Mouse (Mus musculus) spleen, embryonic (tissue): Measurements from ENCODE around the gene Gsg1.

Experiments
- CTCF ChIA-PET: fragments of 350-600 bp; sonication (Branson Sonifier 250); formaldehyde crosslinking; loops from one replicate; lab custom pipeline; 2022; lab: Charles Lee

Gene Gsg1

GRCm38 (mm10) chr6:135254153-135254552 is at the start of gene Gsg1:
Gene Gsg1 (minus strand): TSS chr6:135254351.
- CTCF ChIA-PET = interaction anchor here (0.6 kb wide), 1 partner anchor 88 kb away, joined by 4 read pairs; no protein-coding TSS in a partner anchor

- CTCF ChIA-PET = interaction anchor here (0.5 kb wide), 1 partner anchor 12 kb away, joined by 5 read pairs; no protein-coding TSS in a partner anchor
These were observed 48.4 kb upstream of the Gsg1 start for GRCm38 (mm10) chr6:135302421-135303125.

GRCm38 (mm10) chr6:135300469-135300868 is 46.3 kb upstream of the Gsg1 start:
- CTCF ChIA-PET = no interaction called here

DNA sequence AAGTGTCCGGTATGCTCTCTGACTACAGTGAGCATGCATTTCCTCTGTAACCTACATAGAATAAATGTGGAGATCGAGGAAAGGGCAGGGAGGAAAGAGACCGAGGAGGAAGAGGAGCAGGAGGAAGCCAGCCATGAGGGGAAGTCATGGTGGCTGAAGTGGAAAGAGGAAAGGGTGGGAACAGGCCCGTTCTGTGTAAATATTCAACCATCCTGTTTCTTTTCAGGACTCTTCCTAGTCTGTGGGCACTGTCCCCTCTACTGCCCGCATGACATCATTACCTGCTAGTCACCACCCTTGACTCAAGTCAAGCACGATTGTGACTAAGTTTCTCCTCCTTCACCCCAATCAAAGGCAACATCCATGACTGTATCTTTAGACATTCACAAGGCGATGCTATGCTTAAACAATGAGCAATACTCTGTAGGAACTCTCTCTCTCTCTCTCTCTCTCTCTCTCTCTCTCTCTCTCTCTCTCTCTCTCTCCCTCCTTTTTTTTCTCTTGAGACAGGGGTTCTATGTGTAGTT is 44.9 kb upstream of the Gsg1 start:
- CTCF ChIA-PET = no interaction called here

GRCm38 (mm10) chr6:135297570-135297969 is 43.4 kb upstream of the Gsg1 start:
- CTCF ChIA-PET = no interaction called here

DNA sequence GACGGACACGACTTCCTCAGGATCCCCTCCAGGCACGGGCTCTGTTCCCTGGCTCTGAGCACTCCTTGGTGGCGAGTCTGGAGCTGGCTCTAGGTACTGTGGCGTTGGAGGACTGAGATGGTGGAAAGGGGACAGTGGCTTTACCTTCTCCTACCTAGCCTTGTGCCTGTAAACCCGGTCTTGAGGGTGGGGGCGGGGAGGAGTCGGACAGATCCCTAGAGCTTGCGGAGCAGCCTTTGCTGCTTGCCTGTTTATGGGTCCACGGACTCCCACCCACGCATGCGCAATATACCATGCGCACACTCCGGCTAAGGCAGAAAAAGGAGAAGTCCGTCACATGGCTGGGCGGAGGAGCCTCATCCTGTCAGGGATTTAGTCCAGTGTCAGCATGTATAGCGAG is 42.1 kb upstream of the Gsg1 start:
- CTCF ChIA-PET = no interaction called here

DNA sequence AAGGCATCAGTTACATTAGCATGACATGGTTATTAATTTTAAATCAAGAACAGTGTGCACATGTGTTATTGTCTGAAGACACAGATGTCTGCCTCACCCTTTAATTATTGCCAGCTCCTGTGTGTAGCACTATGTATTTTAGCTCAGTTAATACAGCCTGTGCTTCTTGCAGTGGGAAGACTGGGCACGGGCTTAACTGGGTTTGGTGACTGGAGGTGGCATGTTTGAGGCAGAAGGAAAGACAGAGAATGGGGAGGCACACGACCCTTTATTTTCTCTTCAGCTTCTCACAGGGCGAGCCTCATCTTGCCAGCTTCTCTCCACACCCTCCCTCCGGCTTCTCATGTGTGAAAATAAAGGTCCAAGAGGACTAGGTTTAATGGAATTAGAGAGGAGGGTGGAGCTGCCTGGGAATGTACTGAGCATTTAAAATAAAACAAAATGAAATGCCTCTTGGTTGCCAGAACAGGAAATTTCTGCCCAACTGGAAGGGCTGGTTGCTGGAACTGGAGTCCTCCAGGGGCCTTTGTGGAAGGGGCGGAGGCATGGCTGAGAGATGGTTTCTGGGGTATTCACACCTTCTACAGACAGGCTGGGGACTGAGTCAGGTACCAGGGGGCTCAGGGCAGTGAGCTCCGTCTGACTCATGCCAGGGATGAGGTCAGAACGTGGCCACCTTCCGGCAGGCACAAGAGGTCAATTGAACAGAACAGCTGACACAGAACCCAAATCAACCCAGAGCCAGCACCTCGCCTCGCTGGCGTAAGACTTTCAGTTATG is 41.1 kb upstream of the Gsg1 start:
- CTCF ChIA-PET = no interaction called here

GRCm38 (mm10) chr6:135294150-135294549 is 40.0 kb upstream of the Gsg1 start:
- CTCF ChIA-PET = no interaction called here

- CTCF ChIA-PET = interaction anchor here (0.8 kb wide), 1 partner anchor 647 kb away, joined by 4 read pairs; no protein-coding TSS in a partner anchor
These were observed 38.2 kb upstream of the Gsg1 start for GRCm38 (mm10) chr6:135292391-135292790.

GRCm38 (mm10) chr6:135279856-135280255 is 25.7 kb upstream of the Gsg1 start:
- CTCF ChIA-PET = no interaction called here

DNA sequence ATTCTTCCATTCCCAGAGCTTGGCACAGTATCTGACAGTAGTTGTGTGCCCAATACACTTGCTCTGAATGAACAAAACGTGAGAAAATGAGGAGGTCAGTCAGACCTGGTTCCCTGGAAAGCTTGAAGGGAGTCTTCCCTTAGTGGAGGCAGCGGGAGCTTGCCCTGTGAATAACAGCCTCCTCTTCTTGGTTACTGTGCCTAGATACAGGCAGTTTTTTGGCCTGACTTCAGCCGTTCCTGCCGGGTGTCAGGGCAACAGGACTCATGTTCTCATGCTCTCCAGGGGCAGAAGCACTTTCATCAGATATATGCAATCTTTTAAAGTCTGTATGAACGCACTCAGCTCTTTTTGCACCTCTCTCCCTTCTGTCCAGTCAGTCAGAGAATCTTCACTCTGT is 25.1 kb upstream of the Gsg1 start:
- CTCF ChIA-PET = no interaction called here

DNA sequence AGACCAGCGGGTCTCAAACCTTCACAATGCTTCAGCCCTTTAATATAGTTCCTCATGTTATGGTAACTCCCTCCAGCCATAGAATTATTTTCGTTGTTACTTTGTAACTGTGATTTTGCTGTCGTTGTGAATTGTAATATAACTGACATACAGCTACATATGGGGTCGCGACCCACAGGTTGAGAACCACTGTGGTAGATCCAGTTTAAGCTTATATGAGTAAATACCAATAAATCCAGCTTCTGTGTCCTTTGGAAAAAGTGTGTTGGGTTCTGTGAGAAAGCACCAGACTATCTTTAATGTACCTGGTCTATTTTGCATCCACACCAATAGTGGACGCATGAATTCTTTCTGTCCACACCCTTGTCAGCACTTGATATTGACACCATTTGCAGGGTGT is 24.2 kb upstream of the Gsg1 start:
- CTCF ChIA-PET = no interaction called here

DNA sequence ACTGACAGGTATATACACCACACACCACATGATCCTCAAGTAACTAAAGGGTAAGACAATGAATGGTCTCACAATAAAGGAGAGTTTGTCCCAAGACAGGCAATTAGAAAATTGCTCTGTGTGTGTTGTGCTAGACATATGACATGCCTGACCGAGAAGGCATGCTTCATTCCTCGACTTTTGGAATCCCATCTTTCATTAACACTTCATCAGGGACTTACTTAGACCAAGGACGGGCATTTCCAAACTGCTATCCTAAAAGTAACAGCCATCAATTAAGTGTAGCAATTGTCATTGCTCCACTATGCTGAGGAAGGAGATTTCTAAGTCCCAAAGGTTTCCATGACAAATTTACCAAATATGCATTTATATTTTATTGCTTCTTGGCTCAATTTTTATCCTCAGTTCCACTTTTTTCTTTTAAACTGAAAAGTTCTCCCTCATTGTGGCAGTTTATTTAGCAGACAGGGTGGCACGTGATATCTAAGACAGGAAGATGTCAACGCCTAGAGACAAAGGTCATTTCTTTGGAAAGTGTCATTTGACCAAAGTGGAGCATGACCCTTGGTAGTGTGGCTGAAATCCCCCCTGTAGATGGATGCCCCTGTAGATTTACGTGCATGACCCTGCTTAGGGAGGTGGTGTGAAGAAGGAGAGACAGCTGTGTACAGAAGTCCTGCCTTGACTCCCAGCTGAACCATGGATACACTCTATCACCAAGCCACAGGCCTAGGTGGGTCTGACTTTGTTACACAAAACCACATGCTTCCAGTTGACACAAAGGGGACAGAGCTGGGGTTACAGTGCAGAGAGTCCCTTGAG is 22.5 kb upstream of the Gsg1 start:
- CTCF ChIA-PET = no interaction called here

DNA sequence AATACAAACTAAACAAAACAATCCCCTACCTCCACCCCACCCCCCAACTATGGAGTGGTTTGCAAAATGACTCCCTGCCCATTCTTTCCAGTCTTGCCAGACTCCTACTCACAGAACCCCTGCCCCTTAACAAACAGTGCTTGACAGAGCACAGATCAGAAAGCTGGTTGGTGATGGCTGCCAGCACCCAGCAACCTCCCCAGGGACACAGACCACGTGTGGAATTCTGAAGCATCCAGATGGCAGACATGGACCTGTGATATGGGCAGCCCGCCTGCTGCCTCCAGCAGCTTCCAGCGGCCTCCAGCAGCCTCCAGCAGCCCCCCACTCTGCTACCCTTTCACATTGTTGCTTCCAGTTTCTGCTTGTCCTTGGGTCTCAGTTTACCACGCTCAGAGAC is 21.1 kb upstream of the Gsg1 start:
- CTCF ChIA-PET = no interaction called here

DNA sequence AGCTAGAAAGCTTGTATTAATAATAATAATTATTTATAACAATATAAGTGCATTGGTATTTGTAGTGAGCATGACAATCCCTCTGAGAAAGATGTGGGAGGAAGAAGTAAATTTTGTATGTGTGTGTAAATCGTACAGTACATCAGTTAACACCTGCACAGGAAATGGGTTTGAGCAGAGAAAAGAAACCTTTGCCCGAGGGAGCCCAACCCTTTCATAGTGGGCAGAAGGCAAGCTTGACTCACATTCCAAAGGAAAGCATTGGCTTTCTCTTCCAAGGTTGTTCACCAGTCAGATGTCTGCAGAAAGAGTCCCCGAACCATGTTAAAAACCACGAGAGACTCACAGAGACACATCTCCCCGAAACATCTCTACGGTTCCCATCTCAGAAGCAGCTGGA is 18.9 kb upstream of the Gsg1 start:
- CTCF ChIA-PET = no interaction called here

DNA sequence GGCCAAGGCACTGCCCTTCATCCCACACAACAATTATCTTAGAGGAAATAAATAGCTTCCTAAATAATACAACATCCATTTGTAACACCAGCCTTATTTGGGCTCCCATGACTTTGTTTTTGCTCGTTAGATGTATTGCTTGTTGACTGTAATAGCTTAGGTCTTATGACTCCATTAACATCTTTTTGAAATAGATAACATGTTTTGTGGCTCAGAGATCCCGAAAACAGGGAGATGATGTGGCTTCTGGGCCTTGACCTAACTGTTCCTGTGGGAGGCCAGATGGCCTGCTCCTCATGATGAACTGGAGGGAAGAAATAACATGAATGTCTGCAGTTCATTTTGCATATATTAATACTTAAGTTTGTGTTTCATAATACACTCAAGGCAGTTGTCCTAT is 17.6 kb upstream of the Gsg1 start:
- CTCF ChIA-PET = interaction anchor here (0.6 kb wide), 1 partner anchor 13 kb away, joined by 4 read pairs; no protein-coding TSS in a partner anchor

- CTCF ChIA-PET = interaction anchor here (0.6 kb wide), 1 partner anchor 127 kb away, joined by 12 read pairs; no protein-coding TSS in a partner anchor
These were observed 15.5 kb upstream of the Gsg1 start for GRCm38 (mm10) chr6:135269626-135270025.

DNA sequence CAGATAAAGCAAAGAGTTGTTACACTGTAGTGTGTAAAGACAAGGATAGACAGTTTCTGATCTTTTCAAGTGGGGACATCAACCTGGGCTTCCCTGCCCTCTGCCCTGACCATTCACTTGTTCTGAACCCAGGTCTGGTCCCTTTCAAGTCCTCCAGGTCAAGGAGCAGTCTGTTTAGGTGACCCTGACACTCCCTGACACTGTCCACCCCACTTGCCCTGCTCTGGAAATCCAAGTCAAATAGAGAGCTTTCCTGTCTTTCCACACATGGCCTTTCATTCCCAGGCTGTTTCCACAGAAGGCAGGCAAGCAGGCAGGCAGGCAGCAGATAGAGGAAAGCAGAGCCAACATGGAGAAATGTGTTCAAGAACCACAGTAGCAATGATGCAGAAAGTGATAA is 14.2 kb upstream of the Gsg1 start:
- CTCF ChIA-PET = no interaction called here

GRCm38 (mm10) chr6:135267221-135267620 is 13.1 kb upstream of the Gsg1 start:
- CTCF ChIA-PET = no interaction called here

GRCm38 (mm10) chr6:135266056-135266455 is 11.9 kb upstream of the Gsg1 start:
- CTCF ChIA-PET = no interaction called here

GRCm38 (mm10) chr6:135264136-135264535 is 10.0 kb upstream of the Gsg1 start:
- CTCF ChIA-PET = no interaction called here

- CTCF ChIA-PET = no interaction called here
These were observed 8.4 kb upstream of the Gsg1 start for GRCm38 (mm10) chr6:135262565-135262964.
